Mouse (Mus musculus) cerebellum, adult 2 months (tissue): Measurements from ENCODE around the gene Polr2h.

Experiments
- CTCF ChIP-seq: fragments of 200-500 bp; IDR thresholded peaks from 2 replicates; pipeline ENCODE4 v1.5.1; 2011; ENCODE audit warnings: low read depth, mild to moderate bottlenecking, control low read depth, low read length, moderate library complexity, borderline replicate concordance; ENCODE audit not compliant: insufficient read depth
- POLR2A ChIP-seq: fragments of 200-500 bp; IDR thresholded peaks from 2 replicates; pipeline ENCODE4 v1.6.1; 2011; ENCODE audit warnings: low read length, control low read depth, borderline replicate concordance; ENCODE audit not compliant: insufficient read depth

- TF ChIP-seq CTCF (no peak), POLR2A (no peak)
These were observed 26.7 kb upstream of the Polr2h start for GRCm38 (mm10) chr16:20690774-20691173.
